Mouse (Mus musculus): ENCODE data around the gene Tnrc18.
"Not testable (repeated sequence)": the region's sequence is repeated elsewhere in the genome, so short reads cannot be mapped to it uniquely, and the experiment has no call there.

The Tnrc18 gene

DNA sequence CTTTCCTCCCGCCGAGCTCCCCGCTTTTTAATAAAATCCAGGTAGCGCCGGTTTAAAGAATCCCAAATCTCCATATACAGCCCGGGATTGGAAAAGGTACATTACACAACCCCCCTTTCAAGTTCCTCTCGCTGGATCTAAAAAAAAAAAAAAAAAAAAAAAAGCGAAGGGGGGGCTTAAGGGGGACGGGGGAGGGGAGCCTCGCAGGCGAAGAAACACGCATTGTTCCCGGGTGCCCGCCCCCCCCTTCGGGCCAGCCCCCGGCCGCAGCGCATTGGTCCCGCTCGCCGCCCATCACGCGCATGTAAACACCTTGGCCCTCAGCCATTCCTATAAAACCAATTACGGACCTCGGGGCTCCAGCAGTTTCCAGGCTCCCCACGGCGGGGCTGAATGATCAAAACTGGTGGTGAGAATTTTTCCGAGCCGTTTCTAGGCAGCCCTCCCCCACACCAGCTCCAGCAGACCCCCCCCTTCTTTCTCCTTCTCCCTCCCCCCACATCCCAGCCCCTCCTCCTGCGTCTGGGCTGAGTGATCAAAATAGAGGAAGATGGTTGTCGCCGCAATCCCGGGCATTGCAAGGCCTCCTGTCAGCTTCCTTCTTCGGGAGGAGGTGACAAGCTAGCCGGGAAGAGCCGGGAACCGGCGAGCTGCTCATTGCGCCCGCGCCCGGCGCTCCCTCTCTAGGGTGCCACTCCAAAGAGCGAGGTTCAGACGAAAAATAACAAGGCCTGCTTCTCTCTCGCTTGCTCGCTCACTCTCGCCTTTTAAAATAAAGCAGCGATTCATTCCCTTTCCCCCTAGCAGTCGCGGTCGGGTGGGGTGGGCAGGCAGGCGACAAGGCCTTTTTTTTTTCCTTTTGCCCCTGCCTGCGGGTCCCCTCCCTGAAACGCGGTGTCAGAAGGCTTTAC is at the start of gene Tnrc18:
Tnrc18 (minus strand) TSS at position 139 of the 911 bp plus-strand sequence.
- peak; percentile 29 to 46 for DNase-seq (ENCODE audit: low spot score in 2 of 2)

DNA sequence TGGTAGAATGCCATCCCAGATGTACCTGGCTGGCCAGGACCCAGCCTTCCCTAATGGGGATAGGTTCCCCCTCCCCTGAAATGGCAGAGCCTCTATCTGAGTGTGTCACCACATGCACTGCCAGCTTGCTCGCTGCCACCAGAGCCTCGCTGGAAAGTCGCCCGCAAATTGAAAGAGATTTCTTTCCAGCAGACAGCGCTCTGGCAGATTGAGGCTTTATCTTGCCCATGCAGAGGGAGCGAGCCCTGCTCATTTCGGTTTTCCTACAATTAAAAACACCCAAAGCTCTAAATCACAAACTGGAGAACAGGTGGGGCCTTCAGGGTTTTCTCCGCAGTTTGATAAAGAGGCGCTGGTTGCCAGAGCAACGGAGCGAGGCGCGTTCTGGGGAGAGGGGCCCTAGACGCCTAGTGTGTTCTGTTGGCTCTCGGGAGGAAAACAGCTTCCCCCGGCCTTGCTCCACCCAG is 40.3 kb upstream of the Tnrc18 start:
- DNase-seq (ENCODE audit: low spot score in 2 of 2), result no peak

DNA sequence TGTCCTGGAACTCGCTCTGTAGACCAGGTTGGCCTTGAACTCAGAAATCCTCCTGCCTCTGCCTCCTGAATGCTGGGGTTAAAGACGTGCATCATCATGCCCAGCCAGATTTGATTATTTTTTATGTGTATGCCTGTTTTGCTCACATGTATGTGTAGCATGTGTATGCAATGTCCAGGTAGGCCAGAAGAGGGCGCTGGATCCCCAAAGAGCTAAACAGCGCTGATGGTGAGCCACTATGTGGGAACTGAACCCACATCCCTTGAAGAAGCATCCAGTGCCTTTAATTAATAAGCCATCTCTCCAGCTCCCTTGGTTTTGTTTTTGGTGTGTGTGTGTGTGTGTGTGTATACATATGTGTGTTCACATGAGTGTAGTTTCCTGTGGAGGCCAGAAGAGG is 38.9 kb upstream of the Tnrc18 start:
- no peak for DNase-seq (ENCODE audit: low spot score in 2 of 2)

DNA sequence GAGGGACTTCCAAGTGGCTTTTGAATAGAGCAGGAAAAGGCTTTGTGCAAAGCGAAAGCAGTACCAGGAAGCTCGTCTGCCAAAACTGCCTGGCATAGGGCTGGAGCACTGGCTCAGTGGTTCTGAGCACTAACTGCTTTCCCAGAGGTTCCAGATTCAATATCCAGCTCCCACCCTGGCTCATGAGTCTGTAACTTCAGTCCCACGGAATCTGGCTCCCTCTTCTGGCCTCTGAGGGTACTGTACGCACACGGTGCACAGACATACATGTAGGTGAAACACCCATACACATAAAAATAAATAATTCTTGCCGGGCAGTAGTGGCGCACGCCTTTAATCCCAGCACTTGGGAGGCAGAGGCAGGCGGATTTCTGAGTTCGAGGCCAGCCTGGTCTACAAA is 37.4 kb upstream of the Tnrc18 start:
- no peak for DNase-seq (ENCODE audit: low spot score in 2 of 2)

DNA sequence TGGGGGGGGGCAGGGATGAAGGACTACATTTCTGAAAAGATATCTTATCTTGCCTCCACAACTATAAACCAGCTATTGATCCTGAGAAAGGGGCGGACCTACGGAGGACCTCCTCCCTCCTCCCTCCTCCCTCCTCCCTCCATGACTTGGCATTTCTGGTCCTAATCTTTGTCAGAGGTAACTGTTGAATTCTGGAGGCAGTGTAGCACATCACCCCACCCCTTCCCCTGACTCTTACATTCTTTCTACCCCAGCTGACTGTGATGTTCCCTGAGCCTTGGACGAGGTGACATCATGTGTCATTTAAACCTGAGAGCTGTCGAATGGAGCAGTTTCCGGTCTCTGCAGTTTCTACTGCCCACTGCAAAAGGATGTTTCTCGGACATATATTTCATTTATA is 36.1 kb upstream of the Tnrc18 start:
- DNase-seq (ENCODE audit: low spot score in 2 of 2), result no peak

DNA sequence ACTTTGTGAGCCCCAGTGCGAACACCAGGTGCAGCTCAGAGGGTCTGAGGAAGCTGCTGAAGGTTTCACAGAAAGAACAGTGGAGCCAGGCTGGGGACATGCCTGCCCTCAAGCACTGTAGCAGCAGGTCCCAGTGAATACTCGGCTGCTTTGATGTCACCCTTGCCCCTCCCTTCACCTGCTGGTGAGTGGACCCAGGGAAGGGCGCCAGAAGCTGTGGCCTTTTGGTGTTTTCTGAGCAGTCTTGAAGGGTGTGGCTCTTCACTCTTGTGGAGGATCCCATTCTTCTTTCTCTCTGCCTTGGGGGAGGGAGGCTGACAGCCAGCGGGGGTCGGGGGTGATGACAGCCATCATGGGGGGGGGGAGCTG is 34.2 kb upstream of the Tnrc18 start:
- no peak for DNase-seq (ENCODE audit: low spot score in 2 of 2)

DNA sequence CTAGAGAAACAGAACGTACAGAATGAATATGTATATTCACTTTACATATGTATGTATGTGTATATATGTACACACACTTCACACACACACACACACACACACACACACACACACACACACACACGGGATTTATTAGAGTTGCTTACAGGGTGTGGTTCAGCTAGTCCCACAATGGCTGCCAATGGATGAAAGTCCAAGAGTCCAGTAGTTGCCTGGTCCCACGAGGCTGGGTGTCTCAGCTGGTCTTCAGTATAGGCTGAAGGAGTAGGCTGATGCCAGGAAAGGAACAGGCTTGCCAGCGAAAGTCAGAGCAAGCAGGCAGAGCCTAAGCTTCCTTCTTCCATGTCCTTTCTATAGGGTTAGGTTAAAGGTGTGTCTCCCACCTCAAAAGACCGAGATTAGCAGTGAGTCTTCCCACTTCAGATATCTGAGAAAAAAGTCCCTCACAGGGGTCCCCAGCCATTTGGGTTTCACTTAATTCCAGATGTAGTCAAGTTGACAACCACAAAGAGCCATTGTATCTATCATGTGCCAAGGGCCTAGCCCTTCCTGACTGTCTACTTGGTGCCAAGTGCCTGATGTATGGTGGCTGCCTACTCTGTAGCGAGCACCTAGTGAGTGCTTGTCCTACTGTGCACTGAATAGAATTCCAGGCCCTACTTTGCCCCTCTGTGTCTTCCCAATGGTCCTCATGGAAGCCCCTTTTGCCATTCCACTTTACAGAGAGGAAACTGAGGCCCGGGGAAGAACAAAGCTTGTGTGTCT is 33.6 kb upstream of the Tnrc18 start:
- DNase-seq (ENCODE audit: low spot score in 2 of 2), result no peak

DNA sequence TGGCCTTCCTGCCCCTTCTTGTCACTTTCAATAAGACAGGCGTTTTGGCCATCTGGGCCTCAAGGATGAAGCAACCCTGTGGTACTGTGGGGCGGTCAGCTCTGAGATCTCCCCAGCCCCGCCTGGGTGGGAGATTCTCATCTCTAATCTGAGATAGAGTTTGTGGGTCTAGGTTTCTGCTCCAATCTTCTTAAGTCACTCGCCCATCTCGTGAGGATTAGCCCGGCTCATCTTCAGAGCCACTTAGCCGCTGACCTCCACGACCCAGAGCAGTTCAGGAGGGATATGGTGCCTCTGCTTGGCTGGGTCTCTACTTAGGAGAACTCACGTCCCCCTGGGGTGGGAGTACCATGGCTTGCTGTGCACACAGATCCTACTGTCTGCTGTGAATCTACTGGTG is 33.0 kb upstream of the Tnrc18 start:
- DNase-seq (ENCODE audit: low spot score in 2 of 2), result no peak

DNA sequence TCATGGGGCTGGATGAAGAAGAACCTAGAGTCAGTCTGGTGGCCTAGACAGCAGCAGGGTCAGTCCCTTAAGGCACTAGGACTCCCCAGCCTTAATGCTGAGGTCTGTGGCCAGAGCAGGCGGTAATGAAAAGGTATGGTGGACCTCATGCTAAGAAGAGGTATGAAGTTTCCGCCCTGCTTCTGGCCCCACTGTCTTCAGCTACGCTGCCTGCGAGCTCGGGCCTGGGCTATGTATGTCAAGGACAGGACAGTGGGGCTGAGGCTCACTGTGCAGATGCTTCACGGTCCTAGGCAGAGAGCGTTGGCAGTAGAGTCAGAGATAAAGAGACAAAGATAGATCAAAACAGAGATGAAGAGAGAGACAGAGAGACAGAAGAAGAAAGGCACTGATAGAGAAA is 31.4 kb upstream of the Tnrc18 start:
- DNase-seq (ENCODE audit: low spot score in 2 of 2), result no peak

DNA sequence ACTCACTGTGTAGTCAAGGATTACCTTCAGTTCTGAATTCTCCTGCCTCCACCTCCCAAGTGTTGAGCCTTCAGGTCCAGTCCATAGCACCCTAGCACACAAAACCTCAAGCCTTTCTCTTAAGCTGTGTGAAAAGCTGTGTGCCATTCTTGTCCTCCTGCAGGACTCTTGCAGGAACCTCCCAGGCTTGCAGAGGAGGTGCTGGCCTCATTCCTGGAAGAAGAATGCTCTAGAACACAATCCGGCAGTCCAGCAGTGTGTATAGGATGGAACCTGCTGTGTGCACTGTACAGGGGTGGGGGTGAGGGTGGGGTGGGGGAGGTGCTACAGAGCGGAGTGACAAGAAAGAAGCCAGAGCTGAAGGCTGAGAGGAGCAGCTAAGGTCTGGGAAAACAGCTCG is 30.7 kb upstream of the Tnrc18 start:
- no peak for DNase-seq (ENCODE audit: low spot score in 2 of 2)

DNA sequence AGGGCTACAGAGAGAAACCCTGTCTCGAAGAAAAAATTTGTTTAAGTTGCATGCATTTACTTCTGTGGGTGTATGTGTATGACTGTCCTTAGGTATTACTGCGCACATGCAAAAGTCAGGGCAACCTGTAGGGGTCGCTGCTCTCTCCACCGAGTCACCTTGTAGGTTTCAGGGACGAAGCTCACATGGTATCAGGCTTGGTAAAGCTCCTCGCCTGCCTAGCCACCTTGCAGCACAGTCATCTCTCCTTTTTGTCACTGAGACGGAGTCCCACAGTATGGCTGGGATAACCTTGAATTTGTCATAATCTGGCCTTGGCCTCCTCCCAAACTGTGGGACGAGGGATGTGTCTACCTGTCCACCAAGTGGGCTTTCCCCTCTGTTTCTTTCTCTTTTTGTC is 27.0 kb upstream of the Tnrc18 start:
- DNase-seq (ENCODE audit: low spot score in 2 of 2), result no peak

DNA sequence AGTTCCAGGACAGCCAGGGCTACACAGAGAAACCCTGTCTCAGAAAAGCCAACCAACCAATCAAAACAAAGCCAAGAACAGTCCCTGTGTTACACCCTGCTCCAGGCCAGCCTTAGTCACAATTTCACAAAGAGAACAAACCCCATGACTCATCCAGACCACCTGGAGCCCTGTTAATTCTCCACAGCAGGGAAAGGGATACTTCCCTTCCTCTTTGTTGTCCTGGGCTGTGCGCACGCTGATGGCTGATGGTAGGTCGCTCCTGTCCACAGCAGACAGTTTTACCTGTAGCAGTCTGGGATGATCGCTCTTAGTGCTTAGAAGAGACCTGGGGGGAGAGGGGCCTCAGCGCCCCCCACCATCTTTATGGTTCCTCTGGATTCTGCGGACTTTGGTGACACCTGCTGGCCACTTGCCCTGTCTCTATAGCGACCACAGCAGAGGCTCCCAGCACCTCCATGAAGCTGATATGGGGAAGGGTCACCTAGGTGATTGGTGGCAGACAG is 24.7 kb upstream of the Tnrc18 start:
- no peak for DNase-seq (ENCODE audit: low spot score in 2 of 2)

DNA sequence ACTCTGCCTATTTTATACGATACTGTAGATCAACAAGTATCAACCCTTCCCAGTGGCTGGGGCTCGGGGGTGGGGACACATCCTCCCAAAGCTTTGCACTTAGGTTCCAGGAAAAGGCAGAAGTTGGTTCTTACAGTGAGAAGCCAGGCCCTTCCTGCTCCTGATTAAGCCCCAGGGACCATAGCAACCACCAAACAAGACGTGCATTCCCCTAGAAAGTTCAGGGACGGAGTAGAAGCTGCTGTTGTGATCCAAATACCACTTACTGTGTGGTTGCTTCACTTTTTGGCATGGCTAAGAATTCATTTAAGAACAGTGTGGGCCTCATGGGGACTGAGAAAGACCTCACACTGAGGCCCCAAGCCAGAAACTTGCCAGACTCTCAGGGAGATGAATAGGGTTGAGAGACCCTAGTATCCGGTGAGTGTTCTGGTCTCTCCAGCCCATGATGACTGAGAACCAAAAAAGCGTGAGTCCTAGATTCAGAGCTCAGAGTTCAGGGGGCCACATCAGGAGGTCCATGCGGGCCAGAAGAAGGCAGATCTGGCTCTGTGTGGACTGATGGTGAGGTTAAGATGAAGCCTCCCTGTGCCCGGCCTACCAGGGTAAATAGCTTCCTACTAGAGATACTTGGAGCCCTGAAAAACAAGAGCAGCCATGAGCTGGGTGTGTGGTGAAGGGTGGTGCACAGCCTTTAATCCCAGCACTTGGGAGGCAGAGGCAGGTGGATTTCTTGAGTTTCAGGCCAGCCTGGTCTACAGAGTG is 24.1 kb upstream of the Tnrc18 start:
- DNase-seq (ENCODE audit: low spot score in 2 of 2), result no peak

DNA sequence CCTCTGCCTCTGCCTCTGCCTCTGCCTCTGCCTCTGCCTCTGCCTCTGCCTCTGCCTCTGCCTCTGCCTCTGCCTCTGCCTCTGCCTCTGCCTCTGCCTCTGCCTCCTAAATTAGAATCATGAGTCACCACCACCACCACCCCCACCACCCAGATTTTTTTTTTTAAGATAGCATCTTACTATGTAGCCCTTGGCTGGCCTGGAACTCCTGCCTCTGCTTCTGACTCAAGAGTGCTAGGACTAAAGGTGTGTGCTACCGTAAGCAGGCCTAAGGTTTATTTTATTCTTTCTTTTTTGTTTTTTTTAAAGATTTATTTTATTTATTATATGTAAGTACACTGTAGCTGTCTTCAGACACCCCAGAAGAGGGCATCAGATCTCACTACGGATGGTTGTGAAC is 20.0 kb upstream of the Tnrc18 start:
- not testable (repeated sequence) for DNase-seq (ENCODE audit: low spot score in 2 of 2)

DNA sequence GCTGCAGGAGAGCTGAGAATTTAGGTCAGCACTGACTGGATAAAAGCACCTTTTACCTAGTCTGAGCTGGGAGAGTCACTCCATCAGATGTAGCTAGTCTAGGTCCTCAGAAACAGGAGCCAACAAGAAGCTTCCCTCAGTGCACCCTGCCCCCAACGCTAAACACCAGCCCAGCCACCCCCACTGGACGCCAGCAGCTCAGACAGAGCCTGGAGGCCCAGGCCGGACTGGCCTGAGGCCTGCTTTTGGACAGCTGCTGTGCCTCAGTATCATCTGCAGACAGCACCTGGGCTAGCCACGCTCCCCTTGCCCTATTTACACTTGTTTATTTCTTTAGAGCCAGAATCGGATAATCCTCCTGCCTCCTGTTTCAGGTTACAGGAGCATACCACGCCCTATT is 19.4 kb upstream of the Tnrc18 start:
- no peak for DNase-seq (ENCODE audit: low spot score in 2 of 2)

DNA sequence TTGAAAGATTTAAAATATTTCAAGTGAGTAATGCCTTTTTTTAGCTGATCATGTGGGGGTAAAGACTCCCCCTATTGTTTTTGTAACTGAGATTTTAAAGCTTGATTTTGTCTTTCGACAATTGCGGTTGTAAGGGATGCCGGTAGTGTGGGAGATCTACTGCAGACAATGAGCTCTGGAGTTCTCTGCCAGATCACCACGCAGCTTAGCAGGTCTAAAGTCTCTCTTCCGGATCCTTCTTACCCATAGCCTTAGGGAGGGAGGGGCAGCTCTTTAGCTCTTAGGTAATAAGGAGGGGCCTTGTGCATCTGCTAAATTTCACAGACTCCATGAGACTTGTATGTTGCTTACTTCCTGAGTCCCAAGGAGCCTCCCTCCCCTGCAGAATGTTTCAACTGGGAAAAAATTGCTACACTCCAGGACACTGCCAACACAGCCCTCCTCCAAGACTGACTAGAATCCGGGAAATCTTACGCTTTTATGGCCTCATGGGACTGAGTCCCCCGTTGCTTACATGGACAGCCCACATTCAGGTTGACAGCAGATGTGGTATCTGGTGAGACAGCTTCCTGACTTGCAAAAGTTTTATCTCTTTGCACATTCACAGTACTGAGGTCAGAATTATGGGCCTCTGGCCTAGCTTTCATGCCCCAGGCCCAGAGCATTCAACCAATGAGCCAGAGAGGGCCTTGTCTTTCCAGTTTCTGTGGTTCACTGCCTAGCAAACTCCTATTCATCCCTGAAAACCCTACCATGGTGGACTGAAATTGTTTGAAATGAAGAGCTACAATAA is 16.4 kb upstream of the Tnrc18 start:
- no peak for DNase-seq (ENCODE audit: low spot score in 2 of 2)

DNA sequence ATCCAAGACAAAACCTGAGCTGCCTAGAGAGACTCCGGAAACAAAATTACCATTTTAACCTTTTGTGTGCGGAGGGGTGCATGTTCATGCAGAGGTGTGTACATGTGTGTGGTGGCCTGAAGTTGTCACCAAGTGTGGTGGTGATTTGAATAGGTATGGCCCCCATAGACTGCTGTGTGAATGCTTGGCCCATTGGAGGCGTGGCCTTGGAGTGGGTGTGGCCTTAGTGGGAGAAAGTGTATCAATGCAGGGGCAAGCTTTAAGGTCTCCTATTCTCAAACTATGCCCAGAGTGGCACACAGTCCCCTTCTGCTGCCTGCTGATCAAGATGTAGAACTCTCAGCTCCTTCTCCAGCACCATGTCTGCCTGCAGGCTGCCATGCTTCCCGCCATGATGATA is 8.7 kb upstream of the Tnrc18 start:
- DNase-seq (ENCODE audit: low spot score in 2 of 2), result no peak

DNA sequence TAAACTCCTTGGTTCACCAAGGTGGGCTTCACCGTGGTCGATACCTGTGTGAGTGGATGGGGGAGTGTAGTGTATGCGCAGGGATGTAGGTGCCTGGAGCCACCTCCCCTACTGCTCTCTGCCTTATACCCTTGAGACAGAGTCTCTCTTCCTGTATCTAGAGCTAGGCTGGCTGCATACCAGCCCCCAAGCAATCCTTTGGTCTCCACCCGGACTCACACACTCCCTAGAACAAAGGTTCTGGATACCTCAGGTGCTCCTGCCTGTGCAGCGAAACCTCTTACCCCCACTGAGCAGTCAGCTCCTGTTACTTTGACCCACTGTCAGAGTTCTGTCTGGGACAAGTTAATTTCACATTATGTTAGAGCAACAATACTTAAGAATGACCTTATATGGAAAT is 8.2 kb upstream of the Tnrc18 start:
- DNase-seq (ENCODE audit: low spot score in 2 of 2), result no peak

DNA sequence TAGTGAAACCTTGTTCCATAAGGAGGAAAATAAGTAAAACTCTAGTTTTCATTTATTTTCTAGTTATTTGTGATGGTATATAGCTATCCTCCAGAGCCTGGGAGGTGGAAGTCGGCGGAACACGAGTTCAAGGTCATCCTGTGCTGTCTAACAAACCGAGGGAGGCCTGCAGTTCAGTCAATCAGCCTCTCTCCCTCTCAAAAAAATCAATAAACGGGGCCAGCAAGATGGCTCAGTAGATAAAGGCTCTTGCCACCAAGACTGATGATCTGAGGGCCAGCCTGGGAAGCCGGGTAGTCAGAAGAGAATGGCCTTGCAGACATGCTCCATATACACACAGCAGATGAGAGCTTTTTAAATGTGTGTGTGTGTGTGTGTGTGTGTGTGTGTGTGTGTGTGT is 6.6 kb upstream of the Tnrc18 start:
- DNase-seq (ENCODE audit: low spot score in 2 of 2), result no peak

DNA sequence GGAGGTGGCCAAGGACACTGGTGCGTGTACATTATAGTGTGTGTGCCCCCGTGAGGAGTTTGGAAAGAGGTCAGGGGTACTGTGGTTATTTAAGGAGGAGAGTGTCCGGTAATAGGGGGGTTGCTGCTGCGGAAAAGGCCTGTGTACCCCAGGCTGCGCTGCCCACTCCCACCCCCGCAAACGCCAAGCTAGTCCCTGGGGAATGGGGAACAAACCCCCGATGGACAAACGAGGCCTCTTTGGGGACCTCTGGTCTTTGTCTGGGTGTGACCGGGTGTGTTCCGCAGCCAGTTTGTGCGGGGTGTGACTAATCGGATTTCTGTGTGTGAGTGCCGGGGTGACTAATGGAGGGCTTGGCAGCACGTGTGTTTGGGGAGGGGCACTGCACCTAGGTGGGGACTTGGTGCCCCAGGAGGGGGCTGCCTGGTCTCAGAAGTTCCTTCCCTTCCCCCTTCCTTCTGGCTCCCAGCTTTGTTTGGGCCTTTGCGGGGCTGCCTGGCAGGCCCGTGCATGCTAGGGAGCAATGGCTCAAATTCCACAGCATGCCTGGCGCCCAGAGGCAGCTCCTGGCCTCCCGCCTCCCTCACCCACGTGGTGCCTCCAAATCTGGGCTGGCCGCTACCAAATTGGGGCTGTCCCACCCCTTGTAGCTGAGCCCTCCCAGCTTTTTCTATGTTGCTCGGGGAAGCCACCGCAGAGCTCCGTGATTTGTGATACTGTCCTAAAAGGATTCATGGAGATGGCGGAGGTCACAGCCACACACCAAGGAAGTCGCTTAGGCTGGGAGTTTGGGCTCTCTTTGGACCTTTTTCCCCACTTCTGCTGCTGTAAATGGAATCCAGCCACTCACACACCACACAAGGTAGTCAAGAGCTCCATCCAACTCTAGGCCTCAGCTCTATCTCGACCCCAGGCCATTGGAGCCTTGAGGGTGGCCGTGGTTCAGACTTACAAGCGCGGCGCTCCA is 5.9 kb upstream of the Tnrc18 start:
- DNase-seq (ENCODE audit: low spot score in 2 of 2), result no peak
